Mouse (Mus musculus): ENCODE data around the gene Acsl1. TPM values are rescaled to one million over a fixed set of nuclear protein-coding genes. Genes with fewer than 3 reads are reported as not detected.
A peak's percentile ranks its signal among the peaks of the same experiment; 100 is the strongest.

The Acsl1 gene
- polyA plus RNA-seq, 1 experiment from 2014 or later, result 21.2 TPM

DNA sequence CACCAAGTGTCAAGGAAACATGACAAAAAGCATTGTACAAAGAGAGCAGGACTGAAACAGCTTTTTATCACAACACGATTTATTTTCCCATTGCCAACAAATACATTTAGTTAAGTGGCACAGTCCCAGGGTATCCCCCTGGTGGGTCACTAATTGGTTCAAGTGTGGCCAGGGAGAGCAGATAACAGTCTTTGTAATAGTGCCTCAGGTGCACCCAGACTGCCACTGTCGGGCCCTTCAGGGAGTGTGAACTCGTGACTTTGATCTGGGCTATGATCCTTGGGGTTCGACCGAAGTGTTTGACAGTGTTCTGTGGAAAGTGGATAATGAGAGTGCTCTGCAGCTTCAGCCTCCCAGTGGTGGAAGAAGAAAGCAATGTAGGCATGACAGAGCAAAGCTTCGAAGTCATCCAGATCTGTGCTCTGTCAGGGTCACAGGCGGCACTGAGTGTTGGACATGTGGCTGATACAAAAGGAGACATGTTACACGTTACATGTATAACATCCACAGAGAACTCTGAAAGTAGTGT is 21.1 kb upstream of the Acsl1 start:
- WGBS, result 50% methylated on average over 8 of the region's 8 CpGs
- Histone ChIP-seq H3K27ac (no peak overlapping the region), H3K9me3 (peaks cover 6% of the 10 kb centered on the region; the same call in 1 of the 2 replicates), H3K4me3 (no peak overlapping the region), H3K27me3 (ENCODE audit: insufficient read depth, poor library complexity, severe bottlenecking) (0 out of 2 replicates have a peak, but pooled peaks cover 4% of the 10 kb centered on the region), H3K36me3 (no peaks in the 10 kb centered on the region), H3K4me1 (peaks cover 11% of the 10 kb centered on the region)
- no peak for DNase-seq (ENCODE audit: low spot score)

DNA sequence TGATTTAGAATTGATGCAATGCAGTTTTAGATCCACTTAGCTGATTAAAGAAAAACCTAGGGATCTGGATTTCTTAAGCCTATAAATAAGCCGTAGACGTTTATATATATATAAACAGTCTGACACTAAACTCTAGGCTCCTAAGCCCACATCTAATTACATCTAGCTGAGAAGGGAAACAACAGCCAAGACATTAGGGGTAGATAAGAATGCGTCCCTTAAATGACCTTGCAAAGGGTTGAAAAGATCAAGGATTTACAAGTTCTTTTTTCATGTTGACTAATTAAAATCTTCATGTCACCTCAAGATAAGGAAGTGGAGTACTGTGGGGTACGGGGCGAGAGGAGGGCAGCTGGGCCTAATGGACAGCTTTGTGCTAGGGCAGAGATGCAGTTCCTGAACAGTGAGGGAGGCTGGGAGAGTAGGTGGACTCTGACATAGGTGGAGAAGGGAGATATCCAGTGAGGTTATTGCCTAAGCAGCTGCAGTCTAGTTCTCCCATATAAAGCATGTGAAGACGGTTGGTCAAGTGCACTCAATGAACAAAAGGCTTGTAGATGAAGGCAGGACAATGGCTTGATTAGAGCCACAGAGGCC is 12.5 kb upstream of the Acsl1 start:
- Histone ChIP-seq H3K9me3 (peaks cover 6% of the 10 kb centered on the region; the same call in 1 of the 2 replicates), H3K36me3 (no peaks in the 10 kb centered on the region), H3K4me3 (no peak overlapping the region), H3K4me1 (no peaks in the 10 kb centered on the region), H3K27ac (no peak overlapping the region), H3K27me3 (ENCODE audit: insufficient read depth, poor library complexity, severe bottlenecking) (no peaks in the 10 kb centered on the region)
- no peak for DNase-seq (ENCODE audit: low spot score)
- WGBS, result 64% methylated on average over 6 of the region's 6 CpGs

DNA sequence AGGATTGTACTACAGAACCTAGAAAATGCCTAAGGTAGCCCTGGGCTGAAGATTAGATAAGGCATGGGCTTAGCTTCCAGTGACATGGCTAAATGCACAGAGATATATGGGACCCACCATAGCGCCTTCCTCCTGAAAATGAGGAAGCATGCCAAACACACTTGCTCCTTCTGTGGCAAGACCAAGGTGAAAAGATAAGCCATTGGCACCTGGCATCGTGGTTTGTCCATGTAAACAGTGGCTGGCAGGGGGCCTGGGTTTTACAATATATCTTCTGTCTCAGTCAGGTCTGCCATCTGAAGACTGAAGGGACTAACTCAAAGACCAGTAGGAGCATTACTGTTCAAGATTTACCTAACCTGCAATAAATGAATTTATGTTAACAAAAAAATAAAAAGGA is 2.4 kb upstream of the Acsl1 start:
- 76% methylated on average over 2 of the region's 2 CpGs for WGBS
- Histone ChIP-seq H3K9me3 (no peaks in the 10 kb centered on the region), H3K27ac (no peak overlapping the region), H3K4me1 (peaks cover 15% of the 10 kb centered on the region), H3K36me3 (no peaks in the 10 kb centered on the region), H3K27me3 (ENCODE audit: insufficient read depth, poor library complexity, severe bottlenecking) (no peaks in the 10 kb centered on the region), H3K4me3 (no peak overlapping the region)
- no peak for DNase-seq (ENCODE audit: low spot score)

DNA sequence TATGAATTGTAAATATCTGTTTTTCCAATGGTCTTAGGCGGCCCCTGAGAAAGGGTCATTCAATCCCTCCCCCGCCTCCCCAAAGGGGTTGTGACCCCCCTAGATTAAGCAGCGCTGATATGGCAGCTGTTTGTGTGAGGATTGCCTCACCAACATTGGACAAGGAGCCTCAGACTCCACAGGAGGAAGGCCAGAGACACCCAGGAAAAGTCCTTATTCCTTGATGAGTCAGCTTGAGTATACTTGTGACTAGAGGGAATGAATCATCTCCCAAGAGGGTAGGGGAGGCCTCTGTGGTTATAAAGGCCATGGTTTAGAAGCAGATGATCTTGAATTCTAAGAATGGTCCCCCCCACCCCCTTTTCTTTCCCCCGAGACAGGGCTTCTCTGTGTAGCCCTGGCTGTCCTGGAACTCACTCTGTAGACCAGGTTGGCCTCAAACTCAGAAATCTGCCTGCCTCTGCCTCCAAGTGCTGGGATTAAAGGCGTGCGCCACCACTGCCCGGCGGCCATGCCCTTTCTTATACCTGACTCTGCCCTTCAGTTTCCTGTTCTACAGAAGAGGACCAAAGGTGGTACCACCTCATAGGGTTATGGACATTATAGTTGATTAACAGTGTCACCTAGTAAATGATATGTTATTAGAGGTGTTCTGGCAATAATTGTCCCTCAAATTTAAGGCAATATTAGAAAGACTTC is 1.6 kb upstream of the Acsl1 start:
- H3K36me3 ChIP-seq, result no peaks in the 10 kb centered on the region
- no peak for DNase-seq (ENCODE audit: low spot score)
- peaks cover 15% of the 10 kb centered on the region for H3K4me1 ChIP-seq
- no peak overlapping the region for H3K4me3 ChIP-seq
- H3K9me3 ChIP-seq, result no peaks in the 10 kb centered on the region
- no peaks in the 10 kb centered on the region for H3K27me3 ChIP-seq (ENCODE audit: insufficient read depth, poor library complexity, severe bottlenecking)
- no peak overlapping the region for H3K27ac ChIP-seq
- WGBS, result 91% methylated on average over 8 of the region's 8 CpGs

DNA sequence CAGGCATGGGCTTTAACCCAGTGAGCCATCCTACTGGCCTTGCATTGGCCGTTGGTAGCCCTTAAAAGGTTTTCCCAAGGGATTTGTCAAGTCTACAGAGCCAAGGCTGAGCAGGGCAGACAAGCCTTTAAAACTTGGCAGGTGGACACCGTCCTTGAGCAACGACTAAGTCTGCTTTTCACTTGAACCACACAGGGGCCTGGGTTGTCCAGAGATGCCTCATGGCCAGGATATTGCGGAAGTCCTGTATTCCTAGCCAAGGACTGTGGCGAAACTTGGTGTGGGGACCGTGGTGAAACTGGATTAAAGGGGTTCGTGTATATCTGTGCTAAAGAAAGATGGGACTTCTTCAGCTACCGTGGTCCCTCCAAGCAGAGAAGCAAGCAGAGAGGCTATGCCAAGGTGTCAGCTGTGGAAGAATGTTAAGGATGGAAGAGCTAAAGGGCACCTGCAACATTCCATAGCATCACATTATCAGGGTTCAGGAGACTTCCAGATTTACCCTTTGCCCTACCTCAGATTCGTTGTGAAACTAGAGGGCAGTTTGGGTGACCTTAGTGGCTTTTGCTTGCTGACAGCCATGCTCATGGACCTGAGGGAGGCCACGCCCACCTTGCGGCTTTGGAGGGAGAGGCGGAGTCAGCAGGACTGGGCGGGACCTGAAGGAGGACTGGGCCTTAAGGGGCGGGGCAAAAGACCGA is 596 bp upstream of the Acsl1 start:
- peak overlapping the region; percentile 97 for H3K4me3 ChIP-seq
- WGBS, result 40% methylated on average over 15 of the region's 15 CpGs
- peak overlapping the region; percentile 94; the same call in 1 of the 2 replicates for H3K27ac ChIP-seq
- no peaks in the 10 kb centered on the region for H3K36me3 ChIP-seq
- no peaks in the 10 kb centered on the region for H3K9me3 ChIP-seq
- H3K4me1 ChIP-seq, result peaks cover 15% of the 10 kb centered on the region
- DNase-seq (ENCODE audit: low spot score), result no peak
- no peaks in the 10 kb centered on the region for H3K27me3 ChIP-seq (ENCODE audit: insufficient read depth, poor library complexity, severe bottlenecking)

DNA sequence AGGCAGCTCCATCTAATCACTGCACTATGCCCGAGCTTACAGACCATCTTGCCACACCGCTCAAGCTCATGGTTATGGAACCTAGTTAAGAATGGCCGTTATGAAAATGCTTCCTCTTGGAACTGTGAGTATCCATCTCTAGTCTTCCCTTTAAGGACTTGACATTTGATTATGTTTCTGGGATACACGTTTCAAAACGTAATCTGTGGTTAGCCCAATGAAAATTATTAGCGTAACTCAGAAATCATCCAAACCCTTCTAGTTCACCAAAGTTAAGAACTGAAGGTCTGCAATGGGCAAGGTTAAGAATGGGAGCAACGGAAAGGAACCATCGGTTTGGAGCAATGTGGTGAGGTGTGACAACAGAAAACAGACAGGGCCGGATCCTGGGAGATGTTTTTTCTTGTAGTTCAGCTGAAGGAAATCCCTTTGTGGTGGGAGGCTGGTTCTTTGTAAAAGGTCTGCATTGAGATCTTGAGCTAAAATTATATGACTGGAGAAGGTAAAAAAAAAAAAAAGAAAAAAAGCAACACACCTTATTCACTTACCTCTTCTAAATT is 1.2 kb downstream of the Acsl1 start:
- DNase-seq (ENCODE audit: low spot score), result no peak
- H3K27me3 ChIP-seq (ENCODE audit: insufficient read depth, poor library complexity, severe bottlenecking), result no peaks in the 10 kb centered on the region
- peak overlapping the region; percentile 97 for H3K4me3 ChIP-seq
- 38% methylated on average over 9 of the region's 9 CpGs for WGBS
- no peak overlapping the region for H3K27ac ChIP-seq
- no peaks in the 10 kb centered on the region for H3K36me3 ChIP-seq
- peaks cover 15% of the 10 kb centered on the region for H3K4me1 ChIP-seq
- H3K9me3 ChIP-seq, result no peaks in the 10 kb centered on the region

DNA sequence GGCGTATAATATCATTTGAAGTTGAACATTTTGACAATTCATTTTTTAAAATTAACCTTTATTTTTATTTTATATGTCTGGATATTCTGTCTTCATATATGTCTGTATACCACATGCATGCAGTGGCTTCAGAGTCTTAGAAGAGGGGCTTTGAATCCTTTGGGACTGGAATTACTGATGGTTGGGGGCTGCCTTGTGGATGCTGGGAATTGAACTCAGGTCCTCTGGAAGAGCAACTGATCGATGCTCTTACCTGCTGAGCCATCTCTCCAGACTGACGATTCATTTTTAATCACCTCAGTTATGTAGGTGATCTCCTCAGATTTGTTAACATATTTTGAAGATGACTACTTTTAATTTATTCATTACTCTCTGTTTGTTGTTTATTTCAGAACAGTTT is 3.3 kb downstream of the Acsl1 start:
- 89% methylated on average over 3 of the region's 3 CpGs for WGBS

DNA sequence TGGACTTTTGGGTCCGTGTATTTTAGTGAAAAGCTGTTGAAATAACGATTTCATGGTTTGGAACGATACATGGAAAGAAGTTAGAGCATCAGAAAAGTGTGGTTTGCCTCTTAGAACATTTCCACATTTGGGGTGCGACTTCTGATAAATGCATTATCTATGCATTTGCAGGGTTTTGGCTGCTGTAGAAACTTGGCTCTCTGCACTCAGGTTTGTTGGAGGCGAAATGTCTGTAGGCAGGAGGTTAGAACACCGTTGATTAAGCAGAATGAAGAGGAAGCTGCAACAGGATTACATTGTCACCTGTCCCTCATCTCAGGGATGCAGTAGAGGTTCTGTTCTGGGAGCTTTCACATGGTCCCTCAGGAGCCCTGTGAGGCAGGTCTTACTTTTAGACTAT is 3.8 kb downstream of the Acsl1 start:
- WGBS, result 87% methylated on average over 6 of the region's 6 CpGs
- no peak for DNase-seq (ENCODE audit: low spot score)
- H3K4me1 ChIP-seq, result peaks cover 32% of the 10 kb centered on the region
- H3K36me3 ChIP-seq, result no peaks in the 10 kb centered on the region
- no peaks in the 10 kb centered on the region for H3K27me3 ChIP-seq (ENCODE audit: insufficient read depth, poor library complexity, severe bottlenecking)
- H3K27ac ChIP-seq, result no peak overlapping the region
- no peak overlapping the region for H3K4me3 ChIP-seq
- H3K9me3 ChIP-seq, result no peaks in the 10 kb centered on the region

More for the DNA sequence above, 3.3 kb downstream of the Acsl1 start:
- H3K9me3 ChIP-seq, result no peaks in the 10 kb centered on the region
- no peak for DNase-seq (ENCODE audit: low spot score)
- H3K4me3 ChIP-seq, result no peak overlapping the region
- H3K4me1 ChIP-seq, result peaks cover 27% of the 10 kb centered on the region
- no peaks in the 10 kb centered on the region for H3K27me3 ChIP-seq (ENCODE audit: insufficient read depth, poor library complexity, severe bottlenecking)
- H3K27ac ChIP-seq, result no peak overlapping the region
- no peaks in the 10 kb centered on the region for H3K36me3 ChIP-seq

DNA sequence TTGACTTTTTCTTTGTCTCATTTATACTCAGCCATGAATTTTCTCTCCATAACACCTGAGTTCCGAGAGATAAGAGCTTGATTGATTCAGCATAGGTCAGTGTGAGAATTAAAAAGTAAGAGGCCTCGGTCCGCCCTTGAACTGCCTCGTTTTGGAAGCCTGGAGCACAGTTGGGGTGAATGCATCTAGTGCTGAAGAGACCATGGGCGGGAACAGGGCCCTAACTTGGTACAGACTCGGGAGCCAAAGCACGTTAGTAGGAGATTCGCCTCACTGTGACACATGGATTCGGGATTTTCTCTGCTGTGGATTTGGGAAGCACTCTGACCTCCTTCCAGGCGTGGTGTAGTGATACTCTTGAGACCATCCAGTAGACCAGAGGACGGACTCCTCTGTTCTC is 4.6 kb downstream of the Acsl1 start:
- no peaks in the 10 kb centered on the region for H3K36me3 ChIP-seq
- DNase-seq (ENCODE audit: low spot score), result peak; percentile 69
- H3K9me3 ChIP-seq, result no peaks in the 10 kb centered on the region
- no peaks in the 10 kb centered on the region for H3K27me3 ChIP-seq (ENCODE audit: insufficient read depth, poor library complexity, severe bottlenecking)
- H3K4me1 ChIP-seq, result peaks cover 38% of the 10 kb centered on the region
- no peak overlapping the region for H3K4me3 ChIP-seq
- H3K27ac ChIP-seq, result no peak overlapping the region
- WGBS, result 83% methylated on average over 11 of the region's 11 CpGs

DNA sequence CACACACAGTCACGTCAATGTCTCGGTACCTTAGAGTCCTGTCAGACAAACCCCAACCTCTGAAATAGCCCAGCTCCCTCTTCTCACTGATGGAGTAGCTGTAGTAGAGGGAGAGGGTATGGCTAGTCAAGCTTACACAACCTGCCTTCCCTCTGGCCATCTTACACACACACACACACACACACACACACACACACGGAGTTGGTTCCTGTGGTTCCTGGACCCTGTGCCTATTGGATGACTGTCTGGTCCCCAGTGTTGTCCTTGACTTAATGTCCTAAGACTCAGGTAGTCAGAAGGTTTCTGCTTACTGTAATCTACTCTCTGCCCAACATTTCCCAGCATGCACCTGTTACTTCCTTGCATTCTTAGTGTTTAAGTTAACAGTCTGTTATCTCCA is 5.1 kb downstream of the Acsl1 start:
- H3K36me3 ChIP-seq, result no peaks in the 10 kb centered on the region
- no peak for DNase-seq (ENCODE audit: low spot score)
- no peaks in the 10 kb centered on the region for H3K9me3 ChIP-seq
- H3K27me3 ChIP-seq (ENCODE audit: insufficient read depth, poor library complexity, severe bottlenecking), result no peaks in the 10 kb centered on the region
- 88% methylated on average over 3 of the region's 3 CpGs for WGBS
- H3K4me1 ChIP-seq, result peaks cover 40% of the 10 kb centered on the region
- no peak overlapping the region for H3K4me3 ChIP-seq
- no peak overlapping the region for H3K27ac ChIP-seq

DNA sequence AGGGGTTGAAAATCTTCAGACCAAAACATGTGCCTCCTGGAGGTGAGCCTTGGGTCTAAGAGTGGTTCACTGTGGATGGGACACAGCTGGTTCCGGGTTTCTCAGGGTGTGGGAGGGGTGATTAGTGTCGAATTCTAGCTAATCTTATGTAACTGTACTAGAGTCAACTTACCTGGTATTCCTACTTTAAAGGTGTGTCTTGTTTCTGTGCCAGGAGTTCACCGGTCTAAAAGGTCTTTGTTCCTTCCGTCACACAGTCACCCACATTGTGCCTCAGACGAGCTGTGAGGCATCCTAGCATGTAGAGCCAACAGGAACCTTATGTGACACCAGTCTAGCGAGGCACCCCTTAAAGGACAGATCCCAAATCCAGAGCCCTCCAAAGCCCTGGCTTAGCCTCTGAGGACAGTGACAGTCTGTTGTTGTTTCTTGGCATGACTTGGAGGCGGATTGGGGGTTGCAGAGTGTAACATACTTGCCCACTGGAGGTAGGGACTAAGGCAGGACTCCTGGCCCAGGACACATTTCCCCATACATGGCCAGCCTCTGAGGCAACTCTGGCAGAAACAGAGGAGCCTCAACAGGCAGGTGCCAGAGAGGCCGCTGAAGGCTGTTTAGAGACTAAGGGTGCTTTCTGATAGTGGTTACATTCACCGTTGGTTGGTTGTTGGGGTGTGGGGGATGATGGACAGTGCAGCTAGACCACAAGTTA is 7.1 kb downstream of the Acsl1 start:
- 83% methylated on average over 9 of the region's 9 CpGs for WGBS
- peaks cover 30% of the 10 kb centered on the region for H3K4me1 ChIP-seq
- 0 out of 2 replicates have a peak, but pooled peaks cover 3% of the 10 kb centered on the region for H3K36me3 ChIP-seq
- peak; percentile 70 for DNase-seq (ENCODE audit: low spot score)
- no peak overlapping the region for H3K4me3 ChIP-seq
- H3K27me3 ChIP-seq (ENCODE audit: insufficient read depth, poor library complexity, severe bottlenecking), result no peaks in the 10 kb centered on the region
- no peaks in the 10 kb centered on the region for H3K9me3 ChIP-seq
- H3K27ac ChIP-seq, result 0 out of 2 replicates have a peak overlapping the region, but pooled peaks have one; percentile 13

DNA sequence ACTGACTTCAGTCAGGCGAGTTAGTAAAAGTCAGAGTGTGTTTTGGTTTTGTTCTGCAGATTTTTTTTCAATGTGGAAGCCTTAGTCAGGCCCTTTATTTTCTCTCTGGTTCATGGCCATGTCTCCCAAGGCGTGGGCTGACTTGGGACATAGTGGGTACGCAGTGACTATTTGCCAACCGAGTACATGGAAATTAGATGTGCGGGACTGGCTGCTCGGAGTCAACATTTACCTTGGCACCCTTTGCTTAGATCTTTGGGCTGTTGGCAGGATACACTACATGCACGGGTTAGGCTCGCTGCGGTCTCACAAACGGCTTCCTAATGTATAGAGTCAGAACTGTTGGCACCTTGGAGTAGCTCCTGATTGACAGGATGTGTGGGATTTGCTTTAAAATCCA is 7.9 kb downstream of the Acsl1 start:
- H3K36me3 ChIP-seq, result 0 out of 2 replicates have a peak, but pooled peaks cover 3% of the 10 kb centered on the region
- H3K4me3 ChIP-seq, result no peak overlapping the region
- H3K4me1 ChIP-seq, result peaks cover 38% of the 10 kb centered on the region
- no peak overlapping the region for H3K27ac ChIP-seq
- WGBS, result 84% methylated on average over 10 of the region's 10 CpGs
- DNase-seq (ENCODE audit: low spot score), result peak; percentile 48
- H3K27me3 ChIP-seq (ENCODE audit: insufficient read depth, poor library complexity, severe bottlenecking), result no peaks in the 10 kb centered on the region
- no peaks in the 10 kb centered on the region for H3K9me3 ChIP-seq

All from heart, embryonic 10.5 days (tissue).